Mouse (Mus musculus) retina, postnatal 7 days (tissue): Measurements from ENCODE around the gene Rsph9.

Source experiments
- DNase-seq: peaks from one replicate; pipeline ENCODE4 v3.0.0-alpha.2; 2012; ENCODE audit warnings: low read depth, low spot score

Rsph9 gene

DNA sequence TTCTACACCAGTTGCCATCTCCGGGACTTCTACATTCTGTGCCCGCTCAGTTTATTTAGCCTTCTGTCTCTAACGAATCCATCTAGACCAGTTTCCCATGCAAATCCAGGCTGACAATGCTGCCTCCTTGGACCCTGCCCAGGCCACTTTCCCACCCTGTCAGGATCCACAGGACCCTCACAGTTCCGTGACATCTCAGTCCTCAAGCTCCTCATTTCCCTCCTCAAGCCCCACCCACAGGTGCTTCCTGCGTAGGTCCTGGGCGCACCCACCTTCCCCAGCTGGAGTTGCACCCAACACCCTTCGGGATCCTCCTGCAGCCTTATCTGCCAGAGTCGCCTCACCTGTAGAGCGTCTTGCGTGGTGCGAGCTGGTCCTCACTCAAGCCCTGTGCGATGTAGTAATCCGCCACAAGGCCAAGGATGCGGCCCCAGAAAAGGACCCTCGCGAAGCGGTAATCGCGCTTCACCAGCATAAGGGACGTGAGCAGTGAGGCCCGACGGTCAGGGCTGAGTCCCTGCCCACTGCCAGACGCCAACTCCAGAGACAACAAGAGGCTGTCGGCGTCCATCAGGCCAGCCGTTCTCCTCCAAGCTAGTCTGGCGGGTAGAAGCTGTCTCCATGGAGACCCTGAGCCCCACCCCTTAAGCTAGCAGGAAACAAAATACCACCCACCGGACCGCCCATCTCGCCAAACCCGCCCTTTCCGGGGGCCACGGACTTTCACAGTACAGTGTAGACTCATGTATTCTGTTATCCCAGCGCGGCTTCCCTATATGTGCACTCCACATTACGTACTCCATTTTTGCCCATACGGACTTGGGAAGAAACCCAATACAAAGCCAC is at the start of gene Rsph9:
Gene Rsph9 (minus strand): TSS at position 639 of the 846 bp plus-strand sequence.
- no peak for DNase-seq

DNA sequence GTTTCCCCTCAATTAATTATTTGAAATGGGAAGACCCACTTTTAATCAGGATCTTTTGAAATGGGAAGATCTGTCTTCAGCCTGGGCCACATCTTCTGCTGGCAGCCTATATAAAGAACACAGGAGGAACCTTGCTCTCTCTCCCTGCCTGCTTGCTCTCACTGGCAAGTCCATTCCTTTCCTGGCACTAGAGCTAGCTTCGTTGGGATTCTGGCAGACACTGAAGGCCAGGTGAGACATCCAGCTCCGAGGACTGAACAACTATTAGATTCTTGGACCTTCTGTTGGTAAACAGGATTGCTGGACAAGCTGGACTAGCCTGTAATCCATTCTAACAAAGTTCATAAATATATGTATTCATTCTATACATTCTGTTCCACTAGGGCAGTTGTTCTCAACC is 44.8 kb upstream of the Rsph9 start:
- no peak for DNase-seq

DNA sequence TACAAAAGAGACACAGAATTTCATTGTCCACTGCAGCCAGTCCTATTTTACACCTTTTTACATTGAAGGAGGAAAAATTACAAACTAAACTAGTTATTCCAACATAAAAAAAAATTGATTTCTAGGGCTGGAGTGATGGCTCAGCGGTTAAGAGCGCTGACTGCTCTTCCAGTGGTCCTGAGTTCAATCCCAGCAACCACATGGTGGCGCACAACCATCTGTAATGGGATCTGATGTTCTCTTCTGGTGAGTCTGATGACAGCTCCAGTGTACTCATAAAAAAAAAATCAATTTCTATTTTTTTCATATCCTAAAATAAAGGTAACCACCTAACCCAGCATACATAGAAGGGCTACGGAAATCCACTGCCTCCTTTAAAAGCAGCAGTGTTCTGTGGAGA is 38.3 kb upstream of the Rsph9 start:
- no peak for DNase-seq

DNA sequence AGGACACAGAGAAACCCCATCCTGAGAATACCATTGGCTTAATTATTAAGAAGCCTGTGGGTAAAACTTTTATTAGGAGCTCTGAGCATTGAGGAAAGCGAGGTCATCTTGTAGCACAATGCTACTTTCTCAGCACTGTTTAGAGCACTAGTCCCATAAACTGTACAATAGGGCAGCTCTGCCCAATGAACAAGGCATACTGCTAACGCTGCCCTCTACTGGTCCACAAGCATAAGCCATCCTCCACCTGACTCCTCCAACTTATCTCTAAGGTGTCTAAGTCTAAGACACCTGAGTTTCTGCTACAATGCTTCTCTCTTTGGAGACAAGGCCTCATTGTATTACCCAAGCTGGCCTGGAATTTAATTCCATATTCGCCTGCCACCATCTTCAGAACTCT is 26.5 kb upstream of the Rsph9 start:
- DNase-seq, result no peak

DNA sequence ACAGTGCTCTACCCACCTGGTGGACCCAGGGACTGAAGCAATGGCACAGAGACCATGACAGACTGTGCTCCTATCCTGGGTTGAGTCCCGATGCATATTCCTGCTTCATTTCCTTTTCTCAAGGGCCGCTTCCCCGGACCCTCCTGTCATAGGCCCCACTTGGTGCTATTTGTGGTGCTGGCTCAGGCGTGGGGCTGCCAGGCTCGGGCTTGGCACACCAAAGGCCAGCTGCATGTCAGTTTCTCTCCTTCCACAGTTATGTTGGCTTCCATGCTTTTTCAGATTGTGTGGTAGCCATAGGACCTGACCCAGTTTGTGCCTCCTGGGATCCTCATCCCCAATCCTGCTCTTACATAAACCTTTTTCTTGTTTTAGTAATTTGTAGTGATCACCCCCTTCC is 24.8 kb upstream of the Rsph9 start:
- no peak for DNase-seq

DNA sequence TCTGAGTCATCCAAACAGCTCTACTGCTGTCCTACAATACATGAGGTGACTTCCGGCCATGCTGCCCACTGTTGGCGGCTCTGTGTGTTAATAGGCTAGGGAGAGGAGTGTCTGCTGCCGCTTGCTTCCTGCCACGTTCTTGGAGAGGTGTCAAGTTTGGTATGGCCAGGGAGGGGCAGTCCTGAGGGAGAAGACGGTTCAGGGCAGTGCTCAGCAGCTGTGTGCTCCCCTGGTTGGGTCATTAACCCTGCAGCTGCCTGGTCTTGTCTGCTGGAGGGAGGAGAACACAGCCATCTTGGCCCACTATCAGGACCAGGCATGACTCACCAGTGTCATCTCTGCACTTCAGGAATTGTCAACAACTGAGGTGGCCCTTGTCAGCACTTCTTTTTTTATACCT is 24.3 kb upstream of the Rsph9 start:
- DNase-seq, result no peak

DNA sequence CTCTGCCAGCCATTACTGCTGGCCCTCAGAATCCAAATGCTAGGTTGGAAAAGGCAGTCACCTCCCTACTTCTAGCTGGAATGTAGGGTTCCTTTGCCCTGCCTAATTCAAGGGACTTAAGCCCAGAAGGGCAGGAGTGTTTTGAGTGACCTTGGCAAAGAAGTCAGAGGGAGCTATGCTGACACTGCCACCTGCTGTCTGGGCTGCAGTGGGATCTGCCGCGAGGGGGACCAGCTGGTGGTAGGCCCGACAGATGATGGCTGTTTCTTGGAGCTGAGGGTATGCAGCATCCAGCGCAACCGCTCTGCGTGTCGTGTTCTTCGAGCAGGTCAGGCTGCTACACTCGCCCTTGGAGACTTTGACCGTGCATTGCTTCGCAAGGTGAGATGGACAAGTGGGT is 23.0 kb upstream of the Rsph9 start:
- no peak for DNase-seq

DNA sequence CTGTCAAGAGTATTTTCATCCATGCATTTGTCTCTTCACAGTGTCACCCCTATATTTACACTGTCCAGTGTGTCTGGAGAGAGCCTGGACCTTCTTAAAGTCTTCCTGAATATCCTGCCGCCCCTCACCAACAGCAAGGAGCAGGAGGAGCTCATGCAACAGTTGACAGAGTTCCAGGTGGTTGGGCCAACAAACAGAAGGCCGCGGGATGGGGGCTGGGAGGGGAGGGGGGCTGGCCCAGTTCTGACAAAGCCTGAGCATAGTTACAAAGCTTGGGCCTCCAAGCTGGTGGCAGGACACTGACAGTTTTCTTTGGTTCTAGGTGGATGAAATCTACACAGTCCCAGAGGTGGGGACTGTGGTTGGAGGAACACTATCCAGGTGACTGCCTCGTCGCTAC is 22.3 kb upstream of the Rsph9 start:
- no peak for DNase-seq

DNA sequence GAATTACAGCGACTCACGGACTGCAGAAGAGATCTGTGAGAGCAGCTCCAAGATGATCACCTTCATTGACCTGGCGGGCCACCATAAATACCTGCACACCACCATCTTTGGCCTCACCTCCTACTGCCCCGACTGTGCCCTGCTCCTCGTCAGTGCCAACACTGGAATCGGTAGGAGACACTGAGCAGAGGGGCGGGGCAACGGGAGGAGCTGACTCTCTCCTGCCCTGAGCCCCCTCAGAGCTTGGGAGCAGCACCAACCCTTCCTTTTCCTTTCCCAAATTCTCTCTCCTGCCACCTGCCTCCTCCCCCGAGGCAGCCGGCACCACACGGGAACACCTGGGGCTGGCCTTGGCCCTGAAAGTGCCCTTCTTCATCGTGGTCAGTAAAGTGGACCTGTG is 21.4 kb upstream of the Rsph9 start:
- DNase-seq, result no peak

DNA sequence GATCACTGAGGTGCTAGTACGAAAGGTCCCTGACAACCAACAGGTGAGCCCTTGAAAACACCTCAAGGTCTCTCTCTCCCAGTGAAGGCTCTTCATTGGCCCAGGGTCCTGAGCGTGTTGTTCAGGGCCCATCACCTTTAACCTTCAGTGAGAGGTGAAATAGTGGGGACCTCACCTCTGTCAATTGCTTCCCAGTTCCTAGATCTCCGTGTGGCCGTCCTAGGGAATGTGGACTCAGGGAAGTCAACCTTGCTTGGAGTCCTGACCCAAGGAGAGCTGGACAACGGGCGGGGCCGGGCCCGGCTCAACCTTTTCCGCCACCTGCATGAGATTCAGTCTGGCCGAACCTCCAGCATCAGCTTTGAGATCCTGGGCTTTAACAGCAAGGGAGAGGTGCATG is 20.8 kb upstream of the Rsph9 start:
- DNase-seq, result no peak

DNA sequence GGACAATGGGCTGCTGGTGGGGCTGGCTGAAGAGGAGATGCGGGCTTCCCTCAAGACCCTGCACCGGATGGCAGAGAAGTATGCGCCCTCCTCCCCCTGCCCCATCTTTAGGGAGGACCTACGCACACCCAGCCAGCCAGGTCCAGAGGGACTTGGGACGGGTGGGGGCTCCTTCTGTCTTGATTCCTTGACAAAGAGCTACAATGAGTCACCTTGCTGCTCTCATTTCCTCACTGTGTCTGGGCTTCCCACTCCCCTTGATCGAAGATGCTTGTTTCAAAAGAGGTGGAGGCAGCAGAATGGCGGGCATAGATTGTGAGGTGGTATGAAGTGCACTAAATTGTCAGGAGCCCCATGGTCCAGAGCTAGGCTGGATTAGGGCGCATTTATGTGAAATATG is 20.3 kb upstream of the Rsph9 start:
- DNase-seq, result no peak

DNA sequence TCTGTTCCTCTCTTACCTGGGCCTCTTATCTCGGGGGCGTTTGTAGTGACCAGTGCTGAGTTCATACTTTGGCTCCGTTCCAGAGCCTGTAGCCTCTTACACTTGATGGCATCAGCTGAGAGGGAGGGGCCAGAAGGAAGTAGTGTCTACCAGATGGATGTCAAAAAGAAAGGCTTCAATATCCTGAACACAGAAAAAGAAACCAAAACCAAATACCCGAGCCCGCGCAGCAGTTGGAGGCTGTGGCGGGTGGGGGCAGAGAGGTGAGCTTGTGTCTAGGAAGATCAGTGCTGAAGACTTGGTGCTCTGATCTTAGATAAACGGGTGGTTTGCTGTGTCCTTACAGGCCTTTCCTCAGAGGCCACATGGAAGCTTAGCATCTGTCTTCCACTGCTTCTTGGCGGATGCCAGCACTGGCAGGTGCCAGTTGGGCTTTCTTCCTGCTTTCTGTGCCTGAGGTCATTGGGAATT is 19.0 kb upstream of the Rsph9 start:
- DNase-seq, result no peak

DNA sequence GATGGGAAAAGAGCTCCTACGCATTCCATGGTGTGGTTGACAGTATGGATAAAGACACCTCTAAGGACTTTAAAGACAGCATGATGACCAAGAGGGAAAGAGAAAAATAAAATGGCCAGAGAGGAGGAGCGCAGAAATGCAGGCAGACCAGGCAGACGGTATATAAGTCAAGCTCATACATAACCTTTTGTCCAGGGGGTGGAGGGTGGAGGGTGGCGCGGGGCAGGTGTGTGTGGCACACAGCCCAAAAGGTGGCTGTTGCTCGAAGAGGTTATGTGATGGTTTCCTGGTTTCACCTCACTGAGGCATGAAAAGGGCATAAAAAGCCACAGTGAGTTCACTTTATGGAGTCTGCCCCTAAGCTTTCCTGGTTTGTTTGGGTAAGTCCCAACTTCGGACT is 18.5 kb upstream of the Rsph9 start:
- DNase-seq, result no peak

DNA sequence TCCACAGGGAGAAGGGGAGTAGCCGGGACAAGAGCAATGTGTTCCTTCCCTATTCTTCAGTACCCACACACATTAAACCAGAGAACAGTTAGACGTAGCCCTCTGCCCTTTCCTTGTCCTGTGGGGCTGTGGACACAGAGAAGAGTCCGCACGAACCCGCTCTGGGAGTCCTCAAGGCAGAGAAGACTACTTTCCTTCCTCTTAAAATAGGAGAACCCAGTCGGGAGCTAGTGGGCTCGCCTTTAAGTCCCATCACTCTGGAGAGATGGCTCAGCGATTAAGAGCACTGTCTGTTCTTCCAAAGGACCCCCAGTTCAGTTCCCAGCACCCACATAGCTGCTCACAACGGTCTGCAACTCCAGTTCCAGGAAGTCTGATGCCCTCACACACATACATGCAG is 17.7 kb upstream of the Rsph9 start:
- no peak for DNase-seq

DNA sequence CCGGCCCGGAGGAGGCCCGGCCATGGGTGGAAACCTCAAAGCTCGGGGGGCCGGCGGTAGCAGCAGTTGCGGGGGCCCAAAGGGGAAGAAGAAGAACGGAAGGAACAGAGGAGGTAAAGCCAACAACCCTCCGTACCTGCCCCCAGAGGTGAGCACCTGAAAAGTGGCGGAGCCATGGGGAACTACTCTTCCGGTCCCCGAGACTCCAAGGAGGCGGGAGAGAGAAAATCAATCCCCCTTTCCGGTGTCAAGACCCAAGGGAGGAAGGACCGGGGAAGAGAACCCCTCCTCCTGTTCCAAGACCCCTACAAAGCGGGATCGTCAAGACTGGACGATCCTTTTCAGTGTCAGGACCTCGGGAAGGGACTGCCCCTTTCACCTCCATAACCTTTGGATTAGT is 17.2 kb upstream of the Rsph9 start:
- no peak for DNase-seq

DNA sequence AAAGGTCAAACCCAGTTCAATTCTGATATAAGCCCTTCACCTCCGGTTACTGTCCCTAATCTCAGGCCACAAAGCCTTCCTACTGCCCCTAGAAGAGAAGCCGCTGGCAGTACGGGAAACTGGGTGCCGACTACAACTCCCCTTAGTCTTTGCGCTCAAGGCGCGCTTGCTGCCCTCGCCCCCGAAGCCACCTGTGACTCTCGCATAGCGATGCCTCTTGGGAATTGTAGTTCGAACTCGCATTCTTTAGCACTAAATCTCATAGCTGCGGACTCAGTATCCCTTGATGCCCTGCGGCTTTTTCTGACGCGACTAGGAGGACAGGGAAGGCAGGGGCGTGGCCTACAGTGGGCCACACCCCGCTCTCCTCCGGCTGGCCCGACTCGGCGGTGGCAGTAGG is 16.7 kb upstream of the Rsph9 start, which contains the start of gene Gtpbp2:
Gene Gtpbp2 (plus strand): TSS at position 347 of the 400 bp plus-strand sequence.
- DNase-seq, result peak; percentile 100

DNA sequence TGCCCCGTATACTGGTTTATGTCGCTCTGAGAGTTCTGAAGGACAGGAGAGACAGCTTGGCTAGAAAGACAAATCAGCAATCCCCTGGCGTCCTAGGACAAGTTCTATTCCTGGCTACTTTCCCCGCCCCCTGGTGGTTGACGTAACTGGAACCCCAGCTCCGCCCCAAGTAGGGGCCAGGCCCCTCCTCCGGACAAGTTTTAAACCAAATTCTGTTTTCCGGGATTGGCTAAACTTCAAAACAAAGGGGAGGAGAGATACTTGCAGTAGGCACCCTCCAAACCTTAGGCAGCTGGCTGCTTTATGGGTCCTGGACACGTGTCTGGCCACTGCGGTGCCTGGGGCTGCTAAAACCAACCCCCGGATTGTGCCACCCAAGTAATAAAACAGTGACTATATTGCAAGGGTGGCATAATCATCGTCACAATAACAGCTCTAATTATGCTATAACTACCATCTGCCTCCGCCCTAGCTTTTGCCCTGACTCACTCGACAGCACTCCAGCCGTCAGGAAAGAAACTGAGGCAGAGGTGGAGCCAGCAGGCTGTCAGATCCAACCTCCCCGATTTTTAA is 16.2 kb upstream of the Rsph9 start:
- no peak for DNase-seq

DNA sequence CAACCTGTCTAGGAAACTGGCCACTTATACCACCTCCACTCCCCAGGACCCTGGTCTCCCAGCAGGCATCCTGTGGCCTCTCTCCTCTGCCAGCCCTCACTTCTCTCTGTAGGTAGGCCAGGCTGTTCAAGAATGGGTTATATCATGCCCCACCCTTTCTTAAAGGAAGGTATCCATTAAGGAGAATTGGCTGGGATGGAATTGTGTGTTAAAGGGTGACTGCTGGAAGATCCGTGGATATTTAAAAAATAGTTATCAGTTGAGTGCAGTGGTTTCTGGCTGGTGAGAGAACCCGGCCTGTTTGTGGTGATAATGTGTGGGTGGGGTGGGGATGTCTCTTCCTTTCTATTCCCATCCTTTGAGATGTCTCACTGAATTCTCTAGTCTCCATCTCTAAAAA is 15.2 kb upstream of the Rsph9 start:
- no peak for DNase-seq

DNA sequence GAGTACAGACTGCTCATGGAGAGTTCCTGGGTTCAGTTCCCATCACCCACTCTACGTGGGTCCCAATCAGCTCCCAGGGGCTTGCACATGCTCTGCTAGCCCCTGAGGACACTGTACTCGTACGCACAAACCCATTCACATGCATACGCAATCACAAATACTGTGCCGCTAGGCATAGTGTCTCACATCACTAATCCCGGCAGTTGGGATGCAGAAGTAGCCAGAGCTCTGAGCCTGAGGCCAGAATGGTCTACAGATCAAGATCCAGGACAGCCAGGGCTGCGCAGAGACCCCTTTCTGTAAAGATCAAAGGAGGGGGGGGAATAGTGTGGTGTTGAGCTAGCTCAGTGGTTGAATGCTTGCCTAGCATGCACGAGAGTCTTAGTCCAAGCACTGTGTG is 13.1 kb upstream of the Rsph9 start:
- DNase-seq, result no peak

DNA sequence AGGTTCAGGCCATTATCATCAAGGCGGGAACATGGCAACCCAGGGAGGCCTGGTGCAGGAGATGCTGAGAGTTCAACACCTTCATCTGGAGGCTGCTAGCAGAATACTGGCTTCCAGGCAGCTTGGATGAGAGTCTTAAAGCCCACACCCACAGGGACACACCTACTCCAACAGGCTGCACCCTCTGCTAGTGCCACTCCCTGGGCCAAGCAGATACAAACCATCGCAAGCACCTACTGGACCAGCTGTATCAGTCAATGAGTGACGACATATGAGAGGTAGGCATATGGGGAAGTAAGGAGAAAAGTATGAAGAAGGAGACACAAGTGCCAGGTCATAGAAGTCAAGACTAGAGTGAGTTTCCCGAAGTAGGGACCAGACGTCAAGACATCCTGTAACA is 12.7 kb upstream of the Rsph9 start:
- no peak for DNase-seq

DNA sequence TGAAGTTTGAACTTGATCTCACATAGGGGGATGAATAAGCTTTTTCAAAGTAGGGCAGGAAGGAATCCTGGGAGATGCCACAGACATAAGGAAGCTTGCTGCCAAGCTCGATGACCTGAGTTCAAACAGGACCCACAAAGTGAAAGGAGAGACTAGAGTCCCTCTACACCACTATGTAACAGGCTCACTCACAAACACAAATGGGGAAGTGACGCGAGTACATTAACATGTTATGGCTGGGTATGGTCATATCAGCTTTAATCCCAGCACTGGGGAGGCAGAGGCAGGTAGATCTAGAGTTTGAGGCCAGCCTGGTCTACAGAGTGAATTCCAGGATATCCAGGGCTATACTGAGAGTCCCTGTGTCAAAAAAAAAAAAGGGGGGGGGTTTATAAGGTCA is 10.3 kb upstream of the Rsph9 start:
- DNase-seq, result no peak

DNA sequence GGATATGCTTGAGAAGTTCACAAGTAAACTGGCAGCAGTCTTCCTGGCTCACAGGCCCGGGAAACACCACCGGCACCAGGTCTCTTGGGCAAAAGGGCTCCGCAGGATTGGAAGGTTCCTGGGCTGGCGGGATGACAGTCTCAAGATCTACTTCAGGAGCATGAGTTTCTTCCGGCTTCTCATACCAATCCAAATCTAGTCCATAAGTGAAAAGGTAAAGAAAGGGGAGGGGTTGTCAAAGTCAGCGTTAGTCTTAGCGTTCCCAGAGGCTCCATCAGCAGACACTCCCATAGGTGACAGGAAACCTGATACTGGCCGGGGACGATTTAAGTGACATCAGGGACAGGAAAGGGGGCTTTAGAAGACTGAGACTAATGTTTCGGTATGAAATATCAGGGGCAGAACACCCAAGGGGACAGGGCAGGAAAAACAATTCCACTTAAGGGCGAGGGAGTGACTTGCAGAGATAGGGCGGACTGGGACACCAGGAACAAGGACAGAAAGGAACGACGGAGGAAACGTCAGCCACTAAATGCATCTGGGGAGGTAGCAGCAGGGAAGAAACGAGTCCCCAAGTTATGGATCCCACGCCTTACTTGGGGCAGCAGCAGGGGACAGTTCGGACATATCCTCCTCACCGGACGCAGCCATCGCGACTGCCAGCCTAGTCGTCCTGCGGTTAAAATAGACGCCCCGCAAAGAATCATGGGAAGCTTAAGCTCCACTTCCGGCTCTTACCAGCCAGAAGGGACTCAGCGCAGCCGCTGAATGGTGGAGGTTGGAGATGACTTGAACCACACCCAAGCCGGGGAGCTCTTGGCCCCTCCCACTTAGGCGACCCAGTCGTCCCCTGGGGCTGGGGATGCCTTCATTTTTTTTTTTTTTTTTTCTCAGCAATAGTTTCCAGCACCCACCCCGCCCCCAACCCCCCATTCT is 9.1 kb upstream of the Rsph9 start, which contains the start of gene Mad2l1bp:
Gene Mad2l1bp (minus strand): TSS at position 707 of the 936 bp plus-strand sequence.
- DNase-seq, result peak; percentile 86
